Mouse (Mus musculus) embryo, embryonic 10.5 days (tissue): ENCODE measurements around the gene Zfp42.
A peak's percentile ranks its signal among the peaks of the same experiment; 100 is the strongest.
"Not testable (repeated sequence)": the region's sequence is repeated elsewhere in the genome, so short reads cannot be mapped to it uniquely, and the experiment has no call there.

Source experiments
- DNase-seq: peaks from one replicate; pipeline ENCODE4 v3.0.0-alpha.2; 2015; ENCODE audit warnings: low spot score

Zfp42 gene

GRCm38 (mm10) chr8:43306896-43307295 is at the start of gene Zfp42:
Gene Zfp42 (minus strand): TSS chr8:43306980.
- DNase-seq, result no peak

GRCm38 (mm10) chr8:43356069-43356770 is 49.4 kb upstream of the Zfp42 start:
- peak; percentile 31 for DNase-seq

GRCm38 (mm10) chr8:43352241-43352640 is 45.5 kb upstream of the Zfp42 start:
- DNase-seq, result not testable (repeated sequence)

- DNase-seq, result no peak
Measured at GRCm38 (mm10) chr8:43338555-43338954, 31.8 kb upstream of the Zfp42 start.

- DNase-seq, result peak; percentile 60
Measured at GRCm38 (mm10) chr8:43333465-43333864, 26.7 kb upstream of the Zfp42 start.

- DNase-seq, result no peak
Measured at GRCm38 (mm10) chr8:43331657-43332056, 24.9 kb upstream of the Zfp42 start.

- DNase-seq, result no peak
Measured at GRCm38 (mm10) chr8:43329913-43330705, 23.3 kb upstream of the Zfp42 start.

- no peak for DNase-seq
Measured at GRCm38 (mm10) chr8:43328666-43329065, 21.9 kb upstream of the Zfp42 start.

- DNase-seq, result no peak
Measured at GRCm38 (mm10) chr8:43320771-43321170, 14.0 kb upstream of the Zfp42 start.

GRCm38 (mm10) chr8:43308213-43308612 is 1.4 kb upstream of the Zfp42 start:
- no peak for DNase-seq

GRCm38 (mm10) chr8:43305676-43306075 is 1.1 kb downstream of the Zfp42 start:
- no peak for DNase-seq

GRCm38 (mm10) chr8:43299796-43300195 is 7.0 kb downstream of the Zfp42 start:
- no peak for DNase-seq

- no peak for DNase-seq
Measured at GRCm38 (mm10) chr8:43295826-43296225, 11.0 kb downstream of the Zfp42 start.

- DNase-seq, result no peak
Measured at GRCm38 (mm10) chr8:43294191-43294590, 12.6 kb downstream of the Zfp42 start.

GRCm38 (mm10) chr8:43290424-43291111 is 16.2 kb downstream of the Zfp42 start:
- DNase-seq, result no peak

- DNase-seq, result no peak
Measured at GRCm38 (mm10) chr8:43289781-43290180, 17.0 kb downstream of the Zfp42 start.

GRCm38 (mm10) chr8:43288840-43289239 is 17.9 kb downstream of the Zfp42 start:
- DNase-seq, result no peak

- DNase-seq, result no peak
Measured at GRCm38 (mm10) chr8:43287456-43287855, 19.3 kb downstream of the Zfp42 start.

- no peak for DNase-seq
Measured at GRCm38 (mm10) chr8:43283231-43283630, 23.5 kb downstream of the Zfp42 start.

- DNase-seq, result no peak
Measured at GRCm38 (mm10) chr8:43278397-43278796, 28.4 kb downstream of the Zfp42 start.

GRCm38 (mm10) chr8:43260961-43261360 is 45.8 kb downstream of the Zfp42 start:
- no peak for DNase-seq

- no peak for DNase-seq
Measured at GRCm38 (mm10) chr8:43257886-43258285, 48.9 kb downstream of the Zfp42 start.

- no peak for DNase-seq
Measured at GRCm38 (mm10) chr8:43255695-43256094, 51.1 kb downstream of the Zfp42 start.
